Mouse (Mus musculus) left cerebral cortex, adult 2 months (tissue): ENCODE results near the gene Akap7. TPM values are rescaled to one million over a fixed set of nuclear protein-coding genes. Genes with fewer than 3 reads are reported as not detected.

ENCODE experiments used
- DNase-seq, 2 experiments: peaks; one replicate each; pipeline ENCODE4 v3.0.0; 2021 to 2022; ENCODE audit warnings: low spot score in 2 of 2, mixed read lengths in 1 of 2; ENCODE audit errors: extremely low spot score in 1 of 2
- H3K27ac ChIP-seq: fragments of 200-600 bp; 2 replicates; pipeline ENCODE4 v1.8.1; 2022
- H3K4me3 ChIP-seq: fragments of 200-600 bp; 2 replicates; pipeline ENCODE4 v1.8.1; 2022
- CTCF ChIP-seq: fragments of 200-600 bp; IDR thresholded peaks from 2 replicates; pipeline ENCODE4 v1.8.1; 2022; ENCODE audit warnings: antibody characterized with exemption, mild to moderate bottlenecking, moderate library complexity
- intact Hi-C: fragments of 180-260 bp; cut with DNase I; formaldehyde crosslinking; loops from one replicate; pipeline ENCODE4 v1.15.1; 2025
- total RNA-seq, 2 experiments: library from RNA; stranded (reverse); gene quantifications; 2 replicates each; pipeline ENCODE4 v1.2.3; 2021

The Akap7 gene
- total RNA-seq, 2 experiments from 2014 or later: 65.5 to 68.1 TPM

- peak overlapping the region; percentile 58 for H3K4me3 ChIP-seq
- TF ChIP-seq CTCF: peak; percentile 22
- peak overlapping the region; percentile 95 for H3K27ac ChIP-seq
- peak; percentile 82 to 85 for DNase-seq
- intact Hi-C loops: loop anchor here (1.0 to 2.0 kb wide), 3 partner anchors 25 to 64 kb away; no protein-coding TSS in a partner anchor
Measured at GRCm38 (mm10) chr10:25296657-25297369, 10.9 kb downstream of the Akap7 start.

- peak overlapping the region; percentile 58 for H3K4me3 ChIP-seq
- DNase-seq: no peak
- TF ChIP-seq CTCF: no peak
- intact Hi-C loops: loop anchor here (2.0 kb wide), 2 partner anchors 35 to 65 kb away; no protein-coding TSS in a partner anchor
- peak overlapping the region; percentile 76 for H3K27ac ChIP-seq
Measured at GRCm38 (mm10) chr10:25296286-25296656, 11.4 kb downstream of the Akap7 start.

DNA sequence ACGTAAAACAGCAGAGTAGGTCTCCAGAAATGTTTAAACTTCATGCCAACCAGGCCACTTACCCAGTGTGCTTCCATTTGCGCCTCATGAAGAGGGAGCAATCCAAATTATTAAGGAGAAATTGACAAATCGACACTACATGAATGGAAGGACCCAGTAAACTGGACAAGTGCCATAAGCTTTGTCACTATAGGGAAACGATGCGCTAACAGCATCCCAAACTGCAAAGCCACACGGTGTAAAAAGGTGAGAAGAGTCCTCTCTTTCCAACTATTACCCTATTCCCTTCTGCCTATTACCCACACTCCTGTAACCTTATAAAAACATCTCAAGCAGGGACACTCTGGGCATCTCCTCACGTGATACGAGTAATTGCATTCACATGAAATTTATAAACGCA lies 11.8 kb downstream of the Akap7 start:
- Histone ChIP-seq H3K27ac (peak overlapping the region; percentile 76), H3K4me3 (peak overlapping the region; percentile 58; the same call in 1 of the 2 replicates)
- DNase-seq: no peak
- intact Hi-C loops: loop anchor here (2.0 kb wide), 2 partner anchors 35 to 65 kb away; no protein-coding TSS in a partner anchor
- no peak for TF ChIP-seq CTCF

DNA sequence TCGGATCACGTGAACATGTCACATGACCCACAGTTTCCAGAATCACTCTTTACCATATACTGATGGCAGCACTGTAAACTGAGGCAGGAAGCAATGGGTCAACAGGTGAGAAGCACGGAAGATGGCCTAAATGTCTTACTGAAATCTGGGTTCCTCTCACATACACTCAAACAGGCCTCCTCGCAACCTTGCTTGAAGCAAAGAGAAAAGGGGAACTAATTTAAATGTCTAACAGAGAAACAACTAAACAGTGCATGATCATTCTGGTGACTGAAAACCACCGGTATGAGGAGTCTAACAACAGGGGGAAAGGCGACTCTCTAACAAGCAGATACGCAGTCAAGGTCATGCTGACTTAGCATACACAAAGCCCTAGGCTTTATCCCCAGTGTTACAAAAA lies 12.7 kb downstream of the Akap7 start:
- DNase-seq: no peak
- TF ChIP-seq CTCF: no peak
- Histone ChIP-seq H3K4me3 (no peak overlapping the region), H3K27ac (no peak overlapping the region)
- intact Hi-C loops: no loop called here

- DNase-seq: no peak
- no peak for TF ChIP-seq CTCF
- Histone ChIP-seq H3K4me3 (no peak overlapping the region), H3K27ac (no peak overlapping the region)
- intact Hi-C loops: no loop called here
Measured at GRCm38 (mm10) chr10:25293796-25294195, 13.9 kb downstream of the Akap7 start.

DNA sequence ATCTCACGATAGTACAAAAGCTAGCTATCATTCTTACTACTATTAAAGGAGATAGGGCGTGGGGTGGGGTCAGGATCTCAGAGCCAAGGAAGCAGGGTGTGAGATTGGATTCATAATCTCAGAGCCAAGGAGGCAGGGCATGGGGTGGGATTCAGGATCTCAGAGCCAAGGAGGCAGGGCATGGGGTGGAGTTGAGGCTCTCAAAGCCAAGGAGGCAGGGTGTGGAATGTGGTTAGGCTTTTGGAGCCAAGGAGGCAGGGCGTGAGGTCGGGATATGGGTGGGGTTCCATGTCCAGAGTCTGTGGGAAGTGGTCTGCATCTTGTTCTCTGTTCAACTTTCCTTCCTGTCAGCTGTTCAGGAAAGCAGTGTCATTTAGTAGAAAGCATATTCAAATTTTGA lies 16.6 kb downstream of the Akap7 start:
- intact Hi-C loops: no loop called here
- no peak overlapping the region for H3K27ac ChIP-seq
- DNase-seq: no peak
- no peak overlapping the region for H3K4me3 ChIP-seq
- no peak for TF ChIP-seq CTCF

DNA sequence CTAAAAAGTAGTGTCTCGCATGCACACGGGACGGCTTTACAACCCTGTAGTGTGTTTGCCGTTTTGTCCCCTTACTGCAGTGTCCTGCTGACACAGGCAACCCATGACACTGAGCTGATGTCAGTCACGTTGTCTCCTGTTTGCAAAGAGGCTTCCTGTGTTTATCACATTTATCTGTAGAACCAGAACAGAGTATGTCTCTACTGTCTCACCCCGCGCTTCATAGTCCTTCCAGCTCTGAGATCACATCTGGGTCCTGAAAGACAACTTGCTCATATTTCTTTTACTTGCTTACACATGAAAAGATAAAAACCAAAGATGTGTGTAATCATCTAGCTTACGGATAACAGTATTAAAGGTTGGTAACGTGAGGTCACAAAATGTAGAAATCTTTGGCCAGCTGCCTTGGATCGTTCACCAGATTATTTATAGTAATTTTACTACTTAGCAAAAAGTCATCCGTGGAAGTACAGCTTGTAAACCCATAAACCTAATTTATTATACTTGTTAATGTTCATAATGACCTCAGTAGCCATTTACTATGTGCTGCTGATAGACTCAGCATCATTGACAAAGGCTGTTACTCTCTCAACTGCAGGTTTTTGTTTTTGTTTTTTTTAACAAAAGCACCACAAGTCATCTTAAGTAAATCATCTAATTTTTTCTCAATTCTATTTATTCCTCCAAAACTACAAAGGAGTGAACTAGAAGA lies 22.4 kb downstream of the Akap7 start:
- TF ChIP-seq CTCF: no peak; the same call in 1 of the 2 replicates
- DNase-seq: no peak
- Histone ChIP-seq H3K27ac (no peak overlapping the region), H3K4me3 (no peak overlapping the region)
- intact Hi-C loops: no loop called here

DNA sequence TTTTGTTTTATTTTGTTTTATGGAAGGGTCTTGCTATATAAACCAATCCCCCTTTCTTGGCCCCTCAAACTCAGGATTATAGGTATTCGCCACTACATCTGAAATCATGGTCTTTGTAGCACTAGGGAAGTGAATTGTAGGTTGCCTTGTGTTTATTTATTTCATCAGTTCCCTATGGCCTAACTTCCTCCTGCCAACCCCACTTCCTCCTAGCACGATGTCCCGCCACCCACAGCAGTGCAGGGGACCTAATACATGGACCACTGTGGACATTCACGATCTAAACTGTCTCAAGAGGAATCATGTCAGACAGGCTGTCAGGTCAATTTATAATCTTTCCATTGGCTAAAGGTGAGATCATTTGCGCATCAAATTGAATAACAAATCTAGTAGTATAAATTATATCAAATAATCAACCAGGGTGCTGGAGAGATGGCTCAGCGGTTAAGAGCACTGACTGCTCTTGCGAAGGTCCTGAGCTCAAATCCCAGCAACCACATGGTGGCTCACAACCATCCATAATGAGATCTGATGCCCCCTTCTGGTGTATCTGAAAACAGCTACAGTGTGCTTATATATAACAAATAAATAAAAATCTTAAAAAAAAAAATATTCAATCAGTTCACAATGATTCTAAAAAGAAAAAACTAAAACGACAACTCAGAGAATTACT lies 23.1 kb downstream of the Akap7 start:
- TF ChIP-seq CTCF: peak; percentile 27
- Histone ChIP-seq H3K4me3 (no peak overlapping the region), H3K27ac (no peak overlapping the region)
- DNase-seq: no peak
- intact Hi-C loops: no loop called here

DNA sequence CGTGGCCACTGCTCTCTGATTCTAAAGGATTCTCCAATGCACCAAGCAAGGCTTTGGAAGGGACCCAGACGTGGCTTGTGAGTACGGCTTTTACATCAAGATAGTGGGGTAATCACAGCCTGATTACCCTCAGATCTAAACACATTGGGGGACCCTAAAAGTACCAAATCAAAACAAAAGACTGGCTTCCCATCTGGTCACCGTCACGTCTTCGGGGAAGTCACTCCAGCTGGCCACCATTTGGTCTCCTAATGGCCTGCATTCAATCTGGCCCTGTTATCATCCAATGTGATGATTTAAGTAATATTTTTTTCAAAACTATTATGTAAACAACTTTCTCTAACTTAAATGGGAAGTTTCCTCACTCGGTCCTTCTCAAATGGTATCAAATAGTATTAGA lies 24.3 kb downstream of the Akap7 start:
- no peak for TF ChIP-seq CTCF
- no peak overlapping the region for H3K27ac ChIP-seq
- intact Hi-C loops: no loop called here

GRCm38 (mm10) chr10:25280141-25280540 lies 27.5 kb downstream of the Akap7 start:
- no peak for DNase-seq
- intact Hi-C loops: no loop called here
- Histone ChIP-seq H3K4me3 (no peak overlapping the region), H3K27ac (peak overlapping the region; percentile 38; the same call in 1 of the 2 replicates)
- no peak for TF ChIP-seq CTCF

More for the DNA sequence above, 24.3 kb downstream of the Akap7 start:
- no peak overlapping the region for H3K4me3 ChIP-seq
- DNase-seq: no peak

DNA sequence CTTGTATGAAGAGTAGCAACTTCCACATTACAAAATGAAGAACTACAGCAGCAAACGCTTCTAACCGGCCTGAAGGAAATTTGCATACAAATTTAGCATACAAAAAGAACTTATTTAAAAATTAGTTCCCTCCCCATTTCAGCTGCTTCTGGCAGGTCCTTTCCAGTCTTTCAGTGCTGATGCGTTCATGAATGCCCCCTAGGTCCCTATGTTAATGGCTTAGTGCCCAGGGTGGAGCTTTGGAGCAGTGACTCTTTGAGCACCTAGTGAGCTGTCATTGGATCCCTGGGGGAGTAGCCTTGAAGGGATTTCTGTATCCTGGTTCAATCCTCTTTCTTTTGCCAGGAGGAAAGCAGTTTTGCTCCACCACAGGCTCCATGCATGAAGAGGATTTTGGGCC lies 28.3 kb downstream of the Akap7 start:
- TF ChIP-seq CTCF: no peak
- intact Hi-C loops: no loop called here
- H3K4me3 ChIP-seq: no peak overlapping the region
- peak overlapping the region; percentile 28; the same call in 1 of the 2 replicates for H3K27ac ChIP-seq
- DNase-seq: no peak

DNA sequence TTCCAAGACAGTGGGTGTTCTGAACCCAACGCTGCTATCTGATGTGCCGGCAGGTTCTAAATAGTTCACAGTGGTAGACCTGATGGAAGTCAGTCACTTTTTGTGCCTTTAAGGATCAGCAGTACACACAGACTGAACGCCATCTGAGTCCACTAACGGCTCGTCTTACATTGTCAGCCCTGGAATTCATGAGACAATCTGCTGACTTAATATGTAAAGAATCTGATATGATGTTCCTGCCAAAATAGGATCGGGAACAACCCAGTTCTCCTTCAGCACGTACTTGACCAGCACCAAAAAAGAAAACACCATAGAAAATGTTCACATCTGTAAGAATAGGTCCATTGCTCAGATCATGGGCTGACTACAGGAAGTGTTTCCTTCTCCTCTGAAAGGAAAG lies 32.2 kb downstream of the Akap7 start:
- DNase-seq: no peak
- no peak for TF ChIP-seq CTCF
- Histone ChIP-seq H3K27ac (no peak overlapping the region), H3K4me3 (no peak overlapping the region)
- intact Hi-C loops: no loop called here
